ENCODE assay signal across 20 mouse cellular contexts in the genomic region with DNA sequence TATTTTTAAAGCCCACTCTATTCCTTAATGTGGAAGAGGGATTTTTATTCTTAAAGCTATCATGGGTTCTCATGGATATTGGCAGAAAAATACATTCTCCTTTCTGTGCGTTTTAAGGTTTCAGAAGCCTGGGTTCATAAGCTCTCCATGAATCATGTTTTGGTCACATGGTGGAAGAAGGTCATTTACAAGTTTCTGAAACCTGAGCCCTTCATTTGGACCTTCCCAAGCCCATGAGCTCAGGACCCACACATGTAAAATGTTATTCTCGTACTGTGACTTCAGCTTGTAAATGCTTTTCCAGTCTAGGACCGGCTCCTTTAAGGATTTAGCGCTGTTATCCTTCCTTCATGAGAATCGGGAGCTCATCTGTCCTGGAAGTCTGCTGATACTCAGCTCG.
"Had no signal": no experiment of that assay in that cellular context is flagged by ENCODE, and none has a peak within 500 bp of the region (broad histone marks: within the 10 kb centered on the region; RNA-seq: fewer than 3 reads in every experiment).

No protein-coding gene starts in this region.

- H3K4me1 ChIP-seq: megakaryocyte, embryonic 14.5 days had no signal

- H3K27ac ChIP-seq: liver, embryonic 15.5 days; lung, embryonic 15.5 days; macrophage; midbrain, embryonic 12.5 days; midbrain, embryonic 15.5 days; neural tube, embryonic 13.5 days; neural tube, embryonic 15.5 days; stomach, embryonic 15.5 days; stomach, postnatal 0 days had no signal

- H3K4me3 ChIP-seq: liver, embryonic 15.5 days; lung, embryonic 15.5 days; megakaryocyte, embryonic 14.5 days; midbrain, embryonic 12.5 days; midbrain, embryonic 15.5 days; neural tube, embryonic 13.5 days; neural tube, embryonic 15.5 days; stomach, embryonic 15.5 days had no signal

- H3K27me3 ChIP-seq: liver, embryonic 15.5 days; lung, embryonic 15.5 days; megakaryocyte, embryonic 14.5 days; midbrain, embryonic 15.5 days; neural tube, embryonic 15.5 days; stomach, embryonic 15.5 days had no signal

- DNase-seq: liver, postnatal 0 days; lung, adult 2 months; lung, postnatal 14 days; lung, postnatal 36 days; retina, postnatal 1 day; right cerebral cortex, adult 18-20 months; right cerebral cortex, postnatal 25 days; right cerebral cortex, postnatal 4 days; thymus, postnatal 14 days; thymus, postnatal 36 days had no signal

- H3K36me3 ChIP-seq: lung, embryonic 15.5 days; midbrain, embryonic 12.5 days; midbrain, embryonic 15.5 days; neural tube, embryonic 13.5 days; neural tube, embryonic 15.5 days; stomach, embryonic 15.5 days had no signal

- H3K9ac ChIP-seq: liver, embryonic 15.5 days; liver, postnatal 0 days; lung, embryonic 15.5 days; midbrain, embryonic 12.5 days; midbrain, embryonic 15.5 days; neural tube, embryonic 13.5 days; neural tube, embryonic 15.5 days; stomach, embryonic 15.5 days had no signal

- H3K4me2 ChIP-seq: liver, embryonic 15.5 days; lung, embryonic 15.5 days; midbrain, embryonic 12.5 days; midbrain, embryonic 15.5 days; neural tube, embryonic 13.5 days; neural tube, embryonic 15.5 days; stomach, embryonic 15.5 days had no signal
